Mouse (Mus musculus): Measurements from ENCODE around the gene Cemip. TPM values are rescaled to one million over a fixed set of nuclear protein-coding genes. Genes with fewer than 3 reads are reported as not detected.

Cemip gene
- polyA plus RNA-seq, 1 experiment from 2014 or later = 0.17 TPM

DNA sequence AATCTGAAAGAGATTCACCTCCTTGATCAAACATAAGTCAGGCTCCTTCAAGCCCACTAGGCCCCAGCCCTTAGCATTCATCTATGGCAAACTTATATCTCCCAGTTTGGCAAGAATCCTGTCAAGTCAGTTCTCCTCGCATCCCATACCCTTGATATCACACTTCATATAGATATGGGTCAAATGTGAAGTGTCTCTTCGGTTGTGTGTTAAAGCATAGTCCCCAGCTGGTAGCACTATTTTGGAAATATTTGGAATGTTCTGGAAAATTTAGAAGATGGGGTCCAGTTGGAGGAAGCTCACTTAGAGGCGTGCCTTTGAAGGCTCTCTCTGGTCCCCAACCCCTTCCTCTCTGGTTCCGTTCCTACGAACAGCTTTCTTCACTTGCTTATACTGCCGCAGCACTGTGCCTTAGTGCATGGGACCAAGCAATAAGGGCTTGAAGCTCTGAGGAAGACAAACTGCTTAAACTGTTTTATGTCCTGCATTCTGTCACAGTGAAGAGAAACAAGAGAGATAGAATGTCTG lies 172.8 kb downstream of the Cemip start:
- no peak overlapping the region for H3K9ac ChIP-seq (ENCODE audit: low read depth, low read length)
- no peaks in the 10 kb centered on the region for H3K4me1 ChIP-seq (replicated peaks; ENCODE audit: insufficient read depth, low read length)
- 88% methylated on average over 6 of the region's 6 CpGs for WGBS
- H3K4me3 ChIP-seq (replicated peaks; ENCODE audit: low read depth, low read length) = no peak overlapping the region
- H3K27ac ChIP-seq = no peak overlapping the region
- H3K9me3 ChIP-seq (replicated peaks; ENCODE audit: low read length) = no peaks in the 10 kb centered on the region
- no peaks in the 10 kb centered on the region for H3K36me3 ChIP-seq (ENCODE audit: insufficient read depth, low read length)
- DNase-seq (ENCODE audit: low spot score) (no peak), ATAC-seq (replicated peaks; ENCODE audit: low FRiP score, low read depth) (no peak)
- no peak overlapping the region for H3K4me2 ChIP-seq (ENCODE audit: low read length)
- TF ChIP-seq CTCF (IDR thresholded peaks at IDR 0.05; ENCODE audit: low read depth) = no peak
- H3K27me3 ChIP-seq (ENCODE audit: insufficient read depth, low read length) = no peaks in the 10 kb centered on the region

DNA sequence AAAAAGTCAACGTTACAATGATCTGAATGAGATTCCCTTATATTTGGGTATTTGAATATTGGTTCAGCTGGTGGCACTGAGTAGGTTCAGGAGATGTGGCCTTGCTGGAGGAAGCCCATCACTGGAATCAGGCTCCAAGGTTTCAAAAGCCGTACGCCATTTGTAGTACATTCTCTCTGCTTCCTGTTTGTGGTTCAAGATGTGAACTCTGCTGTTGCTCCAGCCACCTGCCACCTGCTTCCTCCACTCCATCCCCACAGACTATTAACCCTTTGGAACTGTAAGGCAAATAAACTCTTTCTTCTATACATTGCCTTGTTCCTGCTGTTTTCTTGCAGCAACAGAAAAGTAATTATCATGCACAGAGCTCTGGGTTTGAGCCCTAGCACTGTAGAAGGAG lies 174.4 kb downstream of the Cemip start:
- Histone ChIP-seq H3K4me1 (replicated peaks; ENCODE audit: insufficient read depth, low read length) (no peaks in the 10 kb centered on the region), H3K4me3 (replicated peaks; ENCODE audit: low read depth, low read length) (no peak overlapping the region), H3K4me2 (ENCODE audit: low read length) (no peak overlapping the region), H3K9ac (ENCODE audit: low read depth, low read length) (no peak overlapping the region), H3K27me3 (ENCODE audit: insufficient read depth, low read length) (no peaks in the 10 kb centered on the region), H3K36me3 (ENCODE audit: insufficient read depth, low read length) (no peaks in the 10 kb centered on the region), H3K27ac (no peak overlapping the region), H3K9me3 (replicated peaks; ENCODE audit: low read length) (no peaks in the 10 kb centered on the region)
- DNase-seq (ENCODE audit: low spot score) = no peak
- no peak for ATAC-seq (replicated peaks; ENCODE audit: low FRiP score, low read depth)
- no peak for TF ChIP-seq CTCF (IDR thresholded peaks at IDR 0.05; ENCODE audit: low read depth)
- WGBS = 73% methylated on average over 3 of the region's 3 CpGs

DNA sequence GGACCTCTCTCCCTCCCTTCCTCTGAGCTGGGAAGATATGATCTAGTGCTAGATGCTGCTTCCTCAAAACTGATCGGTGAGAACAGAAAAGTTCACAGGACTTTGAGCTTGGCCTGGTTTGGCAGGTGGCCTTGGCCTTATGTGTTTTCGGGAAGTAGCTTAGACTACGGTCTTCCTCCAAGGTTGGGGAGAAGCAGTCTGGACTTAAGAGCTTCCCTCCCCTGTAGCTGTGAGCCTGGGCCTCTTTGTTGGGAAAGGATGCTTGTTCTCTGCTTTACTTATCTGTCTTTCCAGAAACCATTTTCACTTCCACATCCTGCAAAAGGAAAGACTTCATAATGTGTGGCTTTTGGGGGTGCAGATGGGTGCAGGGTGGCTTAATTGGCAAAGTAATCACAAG lies 181.5 kb downstream of the Cemip start:
- no peak overlapping the region for H3K4me2 ChIP-seq (ENCODE audit: low read length)
- H3K4me3 ChIP-seq (replicated peaks; ENCODE audit: low read depth, low read length) = no peak overlapping the region
- no peaks in the 10 kb centered on the region for H3K27me3 ChIP-seq (ENCODE audit: insufficient read depth, low read length)
- H3K27ac ChIP-seq = no peak overlapping the region
- no peak for TF ChIP-seq CTCF (IDR thresholded peaks at IDR 0.05; ENCODE audit: low read depth)
- ATAC-seq (replicated peaks; ENCODE audit: low FRiP score, low read depth) = no peak
- H3K9ac ChIP-seq (ENCODE audit: low read depth, low read length) = no peak overlapping the region
- H3K4me1 ChIP-seq (replicated peaks; ENCODE audit: insufficient read depth, low read length) = no peaks in the 10 kb centered on the region
- peaks cover 4% of the 10 kb centered on the region; the same call in 1 of the 2 replicates for H3K36me3 ChIP-seq (ENCODE audit: insufficient read depth, low read length)
- DNase-seq (ENCODE audit: low spot score) = no peak
- H3K9me3 ChIP-seq (replicated peaks; ENCODE audit: low read length) = no peaks in the 10 kb centered on the region
- WGBS = 84% methylated on average over 3 of the region's 3 CpGs

DNA sequence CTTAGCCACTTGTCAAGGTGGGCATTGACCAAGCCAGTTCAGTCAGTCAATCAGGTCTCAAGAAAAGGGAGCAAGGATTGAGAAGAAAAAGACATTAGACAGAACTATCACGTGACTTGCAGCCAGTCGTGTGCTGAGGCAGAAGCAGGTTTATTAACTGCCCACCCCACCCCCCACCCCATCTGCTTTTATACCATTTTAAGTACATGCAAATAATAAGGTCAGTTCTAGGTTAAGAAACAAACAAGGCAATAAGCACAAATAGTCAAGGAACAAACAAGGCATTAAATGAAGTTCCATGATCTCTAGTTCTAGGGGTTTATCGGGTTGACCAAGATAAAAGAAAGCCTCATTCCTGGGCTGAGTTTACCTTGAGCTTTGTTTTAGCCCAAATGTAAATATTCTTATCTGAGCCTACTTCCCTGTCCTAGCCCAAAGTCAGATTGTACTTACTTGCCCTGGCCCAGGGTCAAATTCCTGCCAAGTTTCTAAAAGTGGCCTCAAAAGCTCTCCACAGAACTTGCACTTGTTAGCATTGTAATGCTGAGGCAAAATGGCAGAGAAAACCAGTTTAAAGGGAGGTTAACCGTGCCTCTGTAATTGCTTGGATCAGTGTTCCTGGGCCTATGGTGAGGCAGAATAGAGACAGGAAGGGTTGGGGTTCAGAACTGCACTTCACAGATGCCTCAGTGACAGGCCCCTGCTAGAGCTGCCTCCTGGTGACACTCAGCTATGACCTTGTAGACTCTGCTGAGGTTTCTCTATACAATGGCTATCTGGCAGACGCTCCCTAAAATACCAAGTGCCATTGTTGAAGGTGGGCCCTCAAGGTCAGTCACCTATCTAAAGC lies 183.8 kb downstream of the Cemip start:
- no peaks in the 10 kb centered on the region for H3K9me3 ChIP-seq (replicated peaks; ENCODE audit: low read length)
- no peaks in the 10 kb centered on the region for H3K27me3 ChIP-seq (ENCODE audit: insufficient read depth, low read length)
- 78% methylated on average over 5 of the region's 5 CpGs for WGBS
- H3K4me2 ChIP-seq (ENCODE audit: low read length) = no peak overlapping the region
- no peak for TF ChIP-seq CTCF (IDR thresholded peaks at IDR 0.05; ENCODE audit: low read depth)
- H3K4me1 ChIP-seq (replicated peaks; ENCODE audit: insufficient read depth, low read length) = no peaks in the 10 kb centered on the region
- H3K27ac ChIP-seq = no peak overlapping the region
- no peak overlapping the region for H3K4me3 ChIP-seq (replicated peaks; ENCODE audit: low read depth, low read length)
- ATAC-seq (replicated peaks; ENCODE audit: low FRiP score, low read depth) (no peak), DNase-seq (ENCODE audit: low spot score) (no peak)
- no peak overlapping the region for H3K9ac ChIP-seq (ENCODE audit: low read depth, low read length)
- H3K36me3 ChIP-seq (ENCODE audit: insufficient read depth, low read length) = peaks cover 27% of the 10 kb centered on the region

DNA sequence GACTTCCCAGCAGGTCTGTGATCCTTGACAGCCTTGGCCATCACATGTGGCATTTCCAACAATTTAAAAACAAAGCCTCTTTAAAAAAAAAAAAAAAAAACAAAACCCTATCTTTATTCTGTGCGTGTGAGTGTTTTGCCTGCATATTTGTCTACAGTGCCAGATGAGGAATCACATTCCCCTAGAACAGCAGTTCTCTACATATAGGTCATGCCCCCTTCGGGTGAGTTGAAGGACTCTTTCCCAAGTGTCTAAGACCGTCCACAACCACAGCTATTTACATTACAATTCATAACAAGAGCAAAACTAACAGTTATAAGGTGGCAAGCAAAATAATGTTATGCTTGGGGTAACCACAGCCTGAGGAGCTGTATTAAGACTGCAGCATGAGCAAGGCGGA lies 184.9 kb downstream of the Cemip start:
- WGBS = 71% methylated on average over 4 of the region's 4 CpGs
- H3K27me3 ChIP-seq (ENCODE audit: insufficient read depth, low read length) = no peaks in the 10 kb centered on the region
- H3K4me2 ChIP-seq (ENCODE audit: low read length) = no peak overlapping the region
- H3K4me3 ChIP-seq (replicated peaks; ENCODE audit: low read depth, low read length) = no peak overlapping the region
- H3K4me1 ChIP-seq (replicated peaks; ENCODE audit: insufficient read depth, low read length) = no peaks in the 10 kb centered on the region
- H3K27ac ChIP-seq = no peak overlapping the region
- H3K9ac ChIP-seq (ENCODE audit: low read depth, low read length) = no peak overlapping the region
- no peak for DNase-seq (ENCODE audit: low spot score)
- ATAC-seq (replicated peaks; ENCODE audit: low FRiP score, low read depth) = no peak
- H3K36me3 ChIP-seq (ENCODE audit: insufficient read depth, low read length) = peaks cover 34% of the 10 kb centered on the region
- no peak for TF ChIP-seq CTCF (IDR thresholded peaks at IDR 0.05; ENCODE audit: low read depth)
- H3K9me3 ChIP-seq (replicated peaks; ENCODE audit: low read length) = no peaks in the 10 kb centered on the region

- no peak overlapping the region for H3K4me3 ChIP-seq (replicated peaks; ENCODE audit: low read depth, low read length)
- no peak overlapping the region for H3K27ac ChIP-seq
- no peaks in the 10 kb centered on the region for H3K27me3 ChIP-seq (ENCODE audit: insufficient read depth, low read length)
- no peaks in the 10 kb centered on the region for H3K9me3 ChIP-seq (replicated peaks; ENCODE audit: low read length)
- no peak overlapping the region for H3K9ac ChIP-seq (ENCODE audit: low read depth, low read length)
- DNase-seq (ENCODE audit: low spot score) (no peak), ATAC-seq (replicated peaks; ENCODE audit: low FRiP score, low read depth) (no peak)
- no peaks in the 10 kb centered on the region for H3K4me1 ChIP-seq (replicated peaks; ENCODE audit: insufficient read depth, low read length)
- 72% methylated on average over 3 of the region's 3 CpGs for WGBS
- H3K36me3 ChIP-seq (ENCODE audit: insufficient read depth, low read length) = peaks cover 38% of the 10 kb centered on the region
- H3K4me2 ChIP-seq (ENCODE audit: low read length) = no peak overlapping the region
- no peak for TF ChIP-seq CTCF (IDR thresholded peaks at IDR 0.05; ENCODE audit: low read depth)
Observed at GRCm38 (mm10) chr7:83900519-83900918, 185.8 kb downstream of the Cemip start.

All from kidney, postnatal 0 days (tissue).